Mouse (Mus musculus): ENCODE measurements around the gene Galnt2.

GRCm38 (mm10) chr8:124282878-124283630 lies 51.9 kb downstream of the Galnt2 start:
- TF ChIP-seq POLR2A (IDR thresholded peaks at IDR 0.05; ENCODE audit: borderline replicate concordance, extremely low read depth, low read depth, low read length) = no peak
- no peak for TF ChIP-seq CTCF (IDR thresholded peaks at IDR 0.05; ENCODE audit: insufficient read depth, low read length)
